Mouse (Mus musculus) hematopoietic stem cell, adult 5-6 weeks (primary cell): Measurements from ENCODE around the gene Hist1h2bq. TPM values are rescaled to one million over a fixed set of nuclear protein-coding genes. Genes with fewer than 3 reads are reported as not detected.
"Not testable (repeated sequence)": the region's sequence is repeated elsewhere in the genome, so short reads cannot be mapped to it uniquely, and the experiment has no call there.

Source experiments
- ATAC-seq, 2 experiments: fragments of 125-278 bp in 1 of 2; replicated peaks in 1 of 2; 2 replicates each; pipeline ENCODE4 v1.8.0; 2016 to 2017; ENCODE audit warnings: inconsistent platforms in 2 of 2, mild to moderate bottlenecking in 2 of 2, moderate number of reproducible peaks in 2 of 2, low read depth in 1 of 2, moderate TSS enrichment in 1 of 2; ENCODE audit not compliant: low FRiP score in 2 of 2, poor library complexity in 2 of 2, severe bottlenecking in 2 of 2, insufficient read depth in 1 of 2, low TSS enrichment in 1 of 2
- total RNA-seq: library from RNA; stranded (forward); fragments of 172-1452, 232-1000 nt; gene quantifications from 2 replicates; pipeline ENCODE4 v1.2.3, GENCODE M21; 2017

Hist1h2bq gene
- total RNA-seq, 1 experiment from 2014 or later = 234 TPM

DNA sequence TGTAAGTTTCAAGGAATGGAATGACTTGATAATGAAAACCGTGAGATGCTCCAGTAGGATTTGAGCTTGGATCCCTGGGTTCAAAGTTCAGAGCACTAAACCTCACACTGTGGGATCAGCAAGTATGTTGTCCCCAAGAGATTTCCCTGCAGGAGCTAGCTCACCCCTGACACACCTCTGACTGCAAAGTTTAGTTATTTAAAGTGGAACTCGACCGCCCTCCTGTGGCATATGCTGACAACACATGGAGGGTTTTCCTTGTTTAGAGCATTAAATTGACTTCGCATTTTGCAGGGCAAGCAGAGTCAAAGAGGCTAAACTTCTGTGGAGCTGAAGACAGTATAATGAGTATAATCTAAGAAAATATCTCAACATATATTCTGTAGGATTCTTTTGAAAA, 6.9 kb downstream of the Hist1h2bq start:
- ATAC-seq = peak; percentile 85 to 95

DNA sequence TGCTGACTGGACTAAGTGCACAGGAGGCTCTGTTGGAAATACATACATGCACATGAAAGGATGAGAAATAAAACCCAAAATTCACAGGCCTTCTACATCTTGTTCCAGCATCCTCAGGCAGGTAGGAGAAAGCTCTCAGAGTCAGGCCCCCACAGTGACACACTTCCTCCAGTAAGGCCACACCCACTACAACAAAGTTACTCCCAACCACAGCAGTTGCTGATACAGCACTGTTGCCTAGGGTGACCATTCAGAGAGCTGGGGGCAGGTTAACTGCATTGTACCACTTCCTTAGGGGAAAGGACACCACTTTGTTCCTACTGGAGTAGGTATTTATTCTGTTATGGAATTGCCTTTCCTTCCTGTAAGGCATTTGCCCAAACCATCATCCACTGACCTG, 12.8 kb downstream of the Hist1h2bq start:
- peak; percentile 86 to 91 for ATAC-seq

DNA sequence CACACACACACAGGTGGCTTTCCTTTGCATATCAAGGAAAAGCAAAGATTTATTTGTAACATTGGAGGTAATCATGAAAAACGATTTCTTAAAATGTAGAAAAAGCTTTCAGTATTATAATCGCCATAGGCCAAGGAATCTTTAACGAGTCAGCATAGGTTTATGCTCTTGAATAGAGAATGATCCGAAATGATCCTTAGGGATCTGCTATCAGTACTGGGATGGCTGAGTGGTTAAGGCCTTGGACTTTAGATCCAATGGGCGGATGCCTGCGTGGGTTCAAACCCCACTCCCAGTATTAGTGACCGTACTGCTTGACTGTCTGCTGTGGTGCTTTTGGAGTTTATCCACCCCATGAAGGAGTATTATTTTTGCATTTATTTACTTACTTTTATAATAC, 14.4 kb downstream of the Hist1h2bq start:
- ATAC-seq = no peak

DNA sequence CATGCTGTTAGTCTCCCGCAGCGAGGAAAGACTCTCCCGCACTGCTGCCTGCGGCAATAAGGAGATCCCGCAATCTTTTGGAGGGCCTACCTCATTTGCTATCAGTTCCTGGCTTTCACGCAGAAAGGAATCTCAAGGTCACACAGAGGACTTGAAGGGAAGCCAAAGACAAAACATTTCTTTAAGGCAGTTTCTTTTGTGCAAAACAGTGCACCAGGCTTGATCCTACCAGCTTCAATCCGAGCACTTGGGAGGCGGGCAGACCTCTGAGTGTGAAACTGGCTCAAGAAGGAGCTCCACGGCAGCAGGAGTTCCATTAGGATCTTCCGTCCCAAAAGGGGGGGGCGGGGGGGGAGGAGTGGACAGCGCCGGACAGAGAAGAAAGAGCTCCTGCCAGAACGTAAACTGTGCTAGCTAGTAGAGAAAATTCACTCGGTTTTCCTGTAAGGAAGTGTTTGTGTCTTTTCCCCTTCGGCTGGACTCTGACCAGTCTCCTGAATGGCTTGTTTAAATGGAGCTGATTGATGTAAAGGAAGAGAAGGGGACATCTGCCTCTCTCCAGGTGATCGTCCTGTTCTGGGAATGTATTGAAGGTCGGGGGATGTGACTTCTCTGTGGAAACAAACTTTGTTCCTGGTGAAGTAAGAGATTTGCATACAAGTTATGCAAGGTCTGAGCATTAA, 19.3 kb downstream of the Hist1h2bq start:
- ATAC-seq = no peak

DNA sequence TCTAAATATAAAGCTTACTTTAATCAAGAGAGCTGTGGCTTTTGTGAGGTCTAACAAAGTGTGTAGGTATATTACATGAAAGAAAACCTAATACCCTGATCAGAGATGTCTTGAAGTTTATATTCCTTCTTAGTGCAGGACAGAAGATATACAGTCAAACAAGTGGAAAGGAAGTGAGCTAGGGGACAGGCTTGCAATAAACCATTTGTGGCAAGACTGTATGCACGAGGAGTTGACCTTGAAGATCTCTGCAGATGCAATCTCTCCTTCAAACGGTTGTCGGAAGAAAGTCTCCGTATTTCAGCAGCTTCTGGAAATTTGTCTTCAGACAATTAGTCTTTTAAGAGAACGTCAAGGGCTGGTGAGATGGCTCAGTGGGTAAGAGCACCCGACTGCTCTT, 20.1 kb downstream of the Hist1h2bq start:
- ATAC-seq = no peak

DNA sequence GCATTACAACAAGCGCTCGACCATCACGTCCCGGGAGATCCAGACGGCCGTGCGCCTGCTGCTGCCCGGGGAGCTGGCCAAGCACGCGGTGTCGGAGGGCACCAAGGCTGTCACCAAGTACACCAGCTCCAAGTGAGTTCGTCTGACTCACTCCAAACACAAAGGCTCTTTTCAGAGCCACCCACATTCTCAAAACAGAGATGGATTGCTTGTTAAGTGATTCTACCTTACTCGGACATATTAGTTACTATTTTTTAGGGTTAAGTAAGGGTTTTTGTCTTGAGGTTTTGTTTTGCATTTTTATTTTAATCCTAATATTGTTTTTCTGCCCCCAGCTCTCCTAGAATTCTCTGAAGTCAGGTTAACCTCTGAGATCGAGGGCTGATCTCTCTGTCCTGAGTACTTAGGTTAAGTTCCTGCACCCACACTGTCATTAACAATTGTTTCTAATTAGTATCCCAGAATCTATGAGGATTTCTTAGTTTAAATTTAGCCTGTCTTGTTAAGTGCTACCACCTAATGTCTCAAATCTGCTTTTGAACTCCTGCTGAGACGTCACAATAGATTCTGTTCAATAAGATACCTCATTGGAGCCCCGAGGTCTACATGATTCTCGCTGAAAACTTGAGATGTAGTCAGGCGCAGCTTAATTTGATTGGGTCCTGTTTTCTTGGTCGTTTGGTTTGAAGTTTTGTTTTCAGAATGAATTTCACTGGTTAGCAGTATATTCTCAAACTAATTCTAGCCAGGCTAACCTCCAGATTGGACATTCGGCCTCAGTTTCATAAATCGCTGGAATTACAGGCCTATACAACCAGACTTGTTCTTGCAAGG, 22.0 kb downstream of the Hist1h2bq start:
- no peak for ATAC-seq

DNA sequence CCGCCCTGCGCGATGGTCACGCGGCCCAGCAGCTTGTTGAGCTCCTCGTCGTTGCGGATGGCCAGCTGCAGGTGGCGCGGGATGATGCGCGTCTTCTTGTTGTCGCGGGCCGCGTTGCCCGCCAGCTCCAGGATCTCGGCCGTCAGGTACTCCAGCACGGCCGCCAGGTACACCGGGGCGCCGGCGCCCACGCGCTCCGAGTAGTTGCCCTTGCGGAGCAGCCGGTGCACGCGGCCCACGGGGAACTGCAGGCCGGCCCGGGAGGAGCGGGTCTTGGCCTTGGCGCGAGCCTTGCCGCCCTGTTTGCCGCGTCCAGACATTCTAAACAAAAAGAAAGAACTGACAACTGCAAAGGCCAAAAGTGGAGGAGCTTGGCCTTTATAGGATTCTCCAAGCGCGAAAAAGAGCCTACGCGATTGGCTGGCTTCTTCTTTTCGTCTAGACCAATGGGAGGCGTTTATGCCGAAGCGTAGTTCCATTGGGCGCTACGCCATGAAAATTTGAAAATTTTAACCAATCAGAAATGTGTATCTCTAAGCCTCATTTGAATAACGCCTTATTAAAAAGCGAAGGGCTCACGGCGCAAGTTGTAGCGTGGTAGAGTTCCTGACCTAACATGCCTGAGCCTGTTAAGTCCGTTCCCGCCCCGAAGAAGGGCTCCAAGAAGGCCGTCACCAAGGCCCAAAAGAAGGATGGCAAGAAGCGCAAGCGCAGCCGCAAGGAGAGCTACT, 22.9 kb downstream of the Hist1h2bq start, which contains the start of the genes Hist1h2an and Hist1h2bp:
Gene Hist1h2an (minus strand): TSS at position 320 of the 731 bp plus-strand sequence.
Gene Hist1h2bp (plus strand): TSS at position 563 of the 731 bp plus-strand sequence.
- ATAC-seq = peak; percentile 90 to 93

DNA sequence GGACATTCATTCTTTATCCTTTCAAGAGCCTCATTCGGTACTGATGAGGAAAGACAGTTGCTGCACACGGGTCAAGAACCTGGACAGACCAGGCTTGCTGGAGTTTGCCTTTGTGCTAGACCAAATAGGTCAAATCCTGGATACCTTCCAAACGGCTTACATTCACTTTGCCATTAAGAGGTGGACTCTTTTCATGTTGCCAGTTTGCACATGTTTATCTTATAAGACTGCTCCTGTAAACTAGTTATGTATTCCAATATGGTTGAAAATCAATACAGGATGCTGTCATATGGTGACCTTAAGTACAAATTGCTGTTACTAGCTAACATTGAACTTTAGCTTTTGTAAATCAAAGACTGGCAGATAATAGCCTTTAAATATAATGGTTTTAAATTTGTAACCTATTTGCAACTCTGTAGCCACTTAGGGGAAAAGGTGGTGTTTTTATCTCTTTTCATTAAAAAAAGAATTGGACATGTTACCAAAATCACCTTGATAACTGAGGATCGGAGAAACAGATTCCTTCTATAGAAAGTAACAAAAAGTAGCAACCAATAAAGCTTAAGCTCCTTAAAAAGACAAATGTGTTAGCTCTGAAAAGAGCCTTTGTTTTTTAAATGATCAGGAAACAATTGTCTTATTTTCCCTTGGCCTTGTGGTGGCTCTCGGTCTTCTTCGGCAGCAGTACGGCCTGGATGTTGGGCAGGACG, 23.7 kb downstream of the Hist1h2bq start:
- no peak for ATAC-seq

DNA sequence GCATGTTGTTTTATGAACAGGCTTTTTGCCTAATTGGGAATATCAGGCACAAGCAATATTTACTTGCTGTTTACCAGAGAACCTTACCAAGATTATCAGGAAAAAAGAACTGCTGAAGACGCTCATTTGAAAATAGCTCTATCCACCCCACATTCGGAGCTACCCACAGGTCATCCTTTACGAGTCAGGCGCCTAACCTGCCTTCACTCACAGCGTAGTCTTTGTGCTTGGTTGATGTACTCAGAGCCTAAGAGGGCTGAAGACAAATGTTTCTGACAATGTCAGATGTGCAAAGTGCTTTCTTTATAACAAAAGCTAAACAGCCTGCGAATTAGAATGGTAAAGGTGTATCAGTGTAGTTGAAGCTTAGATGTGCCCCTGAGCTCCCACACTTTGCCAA, 25.7 kb downstream of the Hist1h2bq start:
- ATAC-seq = no peak

DNA sequence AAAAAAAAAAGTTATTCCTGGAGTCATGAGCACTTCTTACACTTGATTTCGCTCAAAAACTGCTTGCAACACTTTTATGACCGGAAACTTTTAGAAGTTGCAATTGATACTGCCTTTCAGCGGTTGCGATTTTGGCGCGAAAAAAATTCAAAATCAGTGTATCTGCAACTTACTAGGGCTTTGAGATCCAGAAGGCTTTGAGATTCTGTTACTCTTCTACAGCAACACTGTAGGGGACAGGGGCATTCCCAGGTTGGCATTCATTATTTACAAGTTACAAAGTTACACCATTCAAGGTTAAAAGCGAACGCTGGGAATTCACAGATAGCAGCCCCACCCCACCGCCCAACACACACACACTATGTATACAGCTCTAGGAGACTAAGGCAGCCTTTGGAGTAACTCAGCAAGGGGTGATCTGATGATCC, 26.2 kb downstream of the Hist1h2bq start:
- no peak for ATAC-seq

DNA sequence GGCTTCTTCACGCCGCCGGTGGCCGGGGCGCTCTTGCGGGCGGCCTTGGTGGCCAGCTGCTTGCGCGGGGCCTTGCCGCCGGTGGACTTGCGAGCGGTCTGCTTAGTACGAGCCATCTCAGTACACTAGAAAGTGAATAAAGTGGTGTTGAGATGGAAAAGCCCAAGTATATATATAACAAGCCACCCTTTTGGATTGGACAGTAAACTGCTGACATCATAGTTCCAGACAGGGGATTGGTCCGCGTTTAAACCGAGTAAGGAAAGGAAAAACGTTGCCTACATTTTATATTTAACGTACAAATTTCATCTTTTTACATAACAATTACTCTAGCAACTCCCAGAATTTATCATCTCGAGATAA, 26.8 kb downstream of the Hist1h2bq start, which contains the start of gene Hist1h3i:
Gene Hist1h3i (minus strand): TSS at position 116 of the 363 bp plus-strand sequence.
- ATAC-seq = peak; percentile 44 to 52; a peak in 3 of 4 replicates

DNA sequence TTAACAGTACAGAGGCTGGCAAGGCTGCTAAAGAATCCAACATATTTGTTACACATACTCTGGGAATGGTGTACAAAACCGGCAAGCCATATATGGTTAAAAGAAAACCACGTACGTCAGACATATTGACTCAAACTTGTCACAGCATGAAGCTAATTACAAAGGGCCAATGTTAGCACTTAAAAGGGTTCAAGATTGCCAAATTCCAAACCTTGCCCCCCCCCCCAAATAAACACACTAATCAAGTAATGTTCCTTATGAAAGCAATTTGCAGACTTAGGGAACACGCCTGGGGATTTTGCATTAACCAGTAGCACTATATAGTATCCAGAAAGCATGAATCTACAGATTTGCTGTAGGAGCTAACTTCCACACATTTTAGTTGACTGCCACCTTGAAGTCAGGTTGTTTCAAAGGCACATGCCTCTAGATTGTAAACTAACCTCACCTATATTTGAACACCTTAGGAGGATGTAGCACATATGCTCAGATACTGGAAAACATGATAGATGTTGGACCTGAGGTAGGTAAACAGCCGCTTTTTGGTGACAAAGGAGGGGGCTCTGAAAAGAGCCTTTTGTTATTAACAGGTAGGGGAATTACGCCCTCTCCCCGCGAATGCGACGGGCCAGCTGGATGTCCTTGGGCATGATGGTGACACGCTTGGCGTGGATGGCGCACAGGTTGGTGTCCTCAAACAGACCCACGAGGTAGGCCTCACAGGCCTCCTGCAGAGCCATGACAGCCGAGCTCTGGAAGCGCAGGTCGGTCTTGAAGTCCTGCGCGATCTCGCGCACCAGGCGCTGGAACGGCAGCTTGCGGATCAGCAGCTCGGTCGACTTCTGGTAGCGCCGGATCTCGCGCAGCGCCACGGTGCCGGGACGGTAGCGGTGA, 27.4 kb downstream of the Hist1h2bq start:
- not testable (repeated sequence) for ATAC-seq

DNA sequence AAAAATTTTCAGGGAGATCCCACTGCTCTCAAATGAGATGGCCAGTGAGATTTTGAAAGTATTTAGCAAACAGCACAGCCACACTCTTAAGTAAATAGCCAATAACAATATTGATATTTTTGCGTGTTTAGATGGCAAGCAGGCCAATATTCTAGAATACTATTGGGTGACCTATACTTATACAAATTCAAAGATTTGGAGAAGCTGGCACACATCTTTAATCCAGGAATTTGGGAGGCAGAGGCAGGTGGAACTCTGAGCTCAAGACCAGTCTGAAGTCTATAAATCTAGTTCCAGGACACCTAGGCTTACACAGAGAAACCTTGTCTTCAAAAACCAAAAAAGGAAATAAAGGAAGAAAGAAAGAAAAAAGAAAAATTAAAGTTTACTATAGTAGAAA, 28.4 kb downstream of the Hist1h2bq start:
- no peak for ATAC-seq

DNA sequence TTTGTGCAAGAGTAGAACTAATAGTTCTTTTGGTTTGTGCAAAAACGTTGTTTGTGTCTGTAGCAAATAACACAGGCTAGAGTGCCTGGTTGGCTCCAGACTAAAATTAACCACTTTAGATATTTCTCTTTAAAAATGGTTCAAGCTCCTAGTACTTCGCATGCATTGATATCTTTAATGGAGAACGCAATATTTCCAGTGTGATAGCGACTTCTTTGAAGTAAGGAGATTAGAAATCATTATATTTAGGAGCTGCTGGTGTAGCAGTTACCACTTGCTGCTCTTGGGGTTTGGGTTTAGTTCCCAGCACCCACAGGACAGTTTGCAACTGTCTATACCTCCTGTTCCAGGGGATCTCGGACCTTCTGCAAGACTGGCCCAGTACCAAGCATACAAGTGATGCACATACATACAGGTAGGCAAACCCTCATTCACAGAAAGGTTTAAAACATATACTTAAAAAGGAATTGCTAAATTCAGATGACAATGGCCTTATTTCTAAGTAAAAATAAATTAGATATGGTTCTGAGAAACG, 28.9 kb downstream of the Hist1h2bq start:
- ATAC-seq = no peak

DNA sequence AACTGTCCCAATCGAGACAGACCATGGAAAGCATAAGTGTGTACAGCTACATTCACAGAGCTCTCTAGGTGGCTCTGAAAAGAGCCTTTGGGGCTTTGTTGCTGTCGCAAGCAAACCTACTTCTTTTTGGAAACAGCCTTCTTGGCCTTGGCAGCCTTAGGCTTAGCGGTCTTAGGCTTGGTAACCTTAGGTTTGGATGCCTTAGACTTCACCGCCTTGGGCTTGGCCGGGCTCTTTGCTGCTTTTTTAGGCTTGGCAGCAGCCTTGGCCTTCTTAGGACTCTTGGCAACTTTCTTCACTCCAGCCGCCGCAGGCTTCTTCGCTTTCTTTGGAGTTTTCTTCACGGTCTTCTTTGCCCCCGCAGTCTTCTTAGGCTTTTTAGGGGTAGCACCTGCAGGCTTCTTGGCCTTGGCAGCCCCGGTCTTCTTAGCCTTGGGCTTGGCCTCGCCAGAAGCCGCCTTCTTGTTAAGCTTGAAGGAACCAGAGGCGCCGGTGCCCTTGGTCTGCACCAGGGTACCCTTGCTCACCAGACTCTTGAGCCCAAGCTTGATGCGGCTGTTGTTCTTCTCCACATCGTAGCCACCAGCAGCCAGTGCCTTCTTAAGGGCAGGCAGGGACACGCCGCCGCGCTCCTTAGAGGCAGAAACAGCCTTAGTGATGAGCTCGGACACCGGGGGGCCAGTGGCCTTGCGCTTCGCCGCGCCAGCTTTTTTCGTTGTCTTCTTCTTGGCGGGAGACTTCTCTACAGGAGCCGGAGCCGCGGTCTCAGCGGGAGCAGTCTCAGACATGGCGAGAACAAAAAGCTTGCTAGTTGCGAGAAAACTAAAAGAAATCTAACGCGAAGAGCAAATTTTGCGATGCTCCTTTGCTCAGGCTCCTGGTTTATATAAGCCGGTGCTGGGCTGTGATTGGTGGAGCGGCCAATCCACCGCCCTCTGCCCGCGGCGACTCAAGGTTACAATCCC, 29.9 kb downstream of the Hist1h2bq start, which contains the start of gene Hist1h1b:
Gene Hist1h1b (minus strand): TSS at position 859 of the 965 bp plus-strand sequence.
- peak; percentile 28 to 40 for ATAC-seq
